Mouse (Mus musculus) liver, postnatal 0 days (tissue): ENCODE data around the gene Dclre1a. TPM values are rescaled to one million over a fixed set of nuclear protein-coding genes. Genes with fewer than 3 reads are reported as not detected.
A peak's percentile ranks its signal among the peaks of the same experiment; 100 is the strongest.

Experiments used
- ATAC-seq: fragments of 200-750 bp; cut with Nextera tagmentation; 2 replicates; pipeline ENCODE4 v1.8.0; 2017; ENCODE audit warnings: mild to moderate bottlenecking, moderate library complexity
- DNase-seq: peaks from one replicate; pipeline ENCODE4 v3.0.0-alpha.2; 2016
- H3K27ac ChIP-seq: fragments of 300-500 bp; sonication (generic); 2 replicates; pipeline ENCODE4 v1.5.1; 2014; ENCODE audit warnings: antibody characterized with exemption, moderate library complexity, mild to moderate bottlenecking, low read depth
- H3K27me3 ChIP-seq: fragments of 300-500 bp; sonication (generic); 2 replicates; pipeline ENCODE4 v1.6.1; 2014; ENCODE audit warnings: low read length, control low read depth, mixed read lengths; ENCODE audit not compliant: insufficient read depth
- H3K36me3 ChIP-seq: fragments of 300-500 bp; sonication (generic); replicated peaks from 2 replicates; pipeline ENCODE4 v1.6.1; 2014; ENCODE audit warnings: mild to moderate bottlenecking, control low read depth, low read length, moderate library complexity, mixed read lengths; ENCODE audit not compliant: insufficient read depth
- H3K4me1 ChIP-seq: fragments of 300-500 bp; sonication (generic); 2 replicates; pipeline ENCODE4 v1.6.1; 2014; ENCODE audit warnings: antibody characterized with exemption, mild to moderate bottlenecking, control low read depth; ENCODE audit not compliant: insufficient read depth
- H3K4me2 ChIP-seq: fragments of 300-500 bp; sonication (generic); 2 replicates; pipeline ENCODE4 v1.6.1; 2014; ENCODE audit warnings: low read depth, mild to moderate bottlenecking, low read length, moderate library complexity, mixed read lengths
- H3K4me3 ChIP-seq: fragments of 300-500 bp; sonication (generic); 2 replicates; pipeline ENCODE4 v1.5.1; 2014; ENCODE audit warnings: low read depth, low read length
- H3K9ac ChIP-seq: fragments of 300-500 bp; sonication (generic); replicated peaks from 2 replicates; pipeline ENCODE4 v1.6.1; 2014; ENCODE audit warnings: mild to moderate bottlenecking, moderate library complexity
- H3K9me3 ChIP-seq: fragments of 300-500 bp; sonication (generic); 2 replicates; pipeline ENCODE4 v1.6.1; 2016; ENCODE audit warnings: mild to moderate bottlenecking, control low read depth, low read length, mixed read lengths
- CTCF ChIP-seq: sonication (generic); IDR thresholded peaks from 2 replicates; pipeline ENCODE4 v1.5.1; 2016; ENCODE audit warnings: antibody characterized with exemption, low read depth
- EP300 ChIP-seq: IDR thresholded peaks from 2 replicates; pipeline ENCODE4 v1.6.1; 2016; ENCODE audit warnings: antibody characterized with exemption, low read depth, mild to moderate bottlenecking
- WGBS: fragments of 180-500 bp; shearing (Covaris S2); extraction: QIAGEN DNeasy Blood & Tissue Kit; methylation state at CpG from one replicate; pipeline ENCODE4 v1.1.7; 2014; ENCODE audit not compliant: insufficient replicate concordance; 5-methylcytosine and 5-hydroxymethylcytosine counted together
- polyA plus RNA-seq: library from polyadenylated mRNA; unstranded; fragments of >200 nt; fragmentation: Nextera tagmentation; extraction: Ambion mirVana; gene quantifications from 2 replicates; pipeline ENCODE4 v1.2.1, GENCODE M21; 2015

Dclre1a gene
- polyA plus RNA-seq, 1 experiment from 2014 or later: 14.8 TPM

DNA sequence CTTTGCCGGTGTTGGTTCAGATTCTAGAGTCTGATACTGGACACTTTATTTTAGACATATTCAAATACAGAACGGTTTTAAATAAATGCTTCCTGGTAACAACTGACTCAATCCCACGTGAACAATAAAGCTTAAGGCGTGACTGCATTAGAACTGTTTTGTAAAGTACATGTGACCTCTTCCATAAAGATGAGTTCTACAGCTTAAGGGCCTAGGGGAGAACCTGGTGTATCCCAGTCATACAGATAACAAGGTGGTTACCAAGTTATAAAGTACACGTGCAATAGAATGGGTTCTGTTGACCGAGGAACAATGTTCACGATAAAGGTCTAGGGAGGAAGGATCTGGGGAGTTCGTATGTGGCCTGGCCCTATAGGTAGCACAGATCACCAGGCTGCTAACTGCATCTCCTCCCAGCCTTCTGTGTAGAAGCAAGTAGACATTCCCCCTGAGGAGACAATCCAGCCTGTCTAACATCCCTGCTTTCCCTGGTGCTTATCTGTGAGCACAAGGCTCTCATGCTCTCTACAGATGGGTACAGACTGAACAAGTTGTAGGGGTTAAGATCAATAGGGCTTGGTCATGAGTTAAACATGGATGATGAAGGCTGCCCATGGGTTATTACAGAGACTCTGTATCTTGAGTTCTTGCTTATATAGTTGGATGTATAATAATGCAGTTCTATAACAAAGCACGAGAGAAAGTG, 14.6 kb upstream of the Dclre1a start:
- WGBS: 83% methylated on average over 9 of the region's 9 CpGs
- Histone ChIP-seq H3K4me1 (peaks cover 10% of the 10 kb centered on the region; the same call in 1 of the 2 replicates), H3K4me3 (no peak overlapping the region), H3K27ac (no peak overlapping the region), H3K36me3 (peaks cover 15% of the 10 kb centered on the region), H3K4me2 (no peak overlapping the region), H3K9me3 (no peaks in the 10 kb centered on the region), H3K27me3 (no peaks in the 10 kb centered on the region), H3K9ac (no peak overlapping the region)
- TF ChIP-seq EP300 (no peak), CTCF (no peak)
- ATAC-seq (peak; percentile 60), DNase-seq (no peak)

DNA sequence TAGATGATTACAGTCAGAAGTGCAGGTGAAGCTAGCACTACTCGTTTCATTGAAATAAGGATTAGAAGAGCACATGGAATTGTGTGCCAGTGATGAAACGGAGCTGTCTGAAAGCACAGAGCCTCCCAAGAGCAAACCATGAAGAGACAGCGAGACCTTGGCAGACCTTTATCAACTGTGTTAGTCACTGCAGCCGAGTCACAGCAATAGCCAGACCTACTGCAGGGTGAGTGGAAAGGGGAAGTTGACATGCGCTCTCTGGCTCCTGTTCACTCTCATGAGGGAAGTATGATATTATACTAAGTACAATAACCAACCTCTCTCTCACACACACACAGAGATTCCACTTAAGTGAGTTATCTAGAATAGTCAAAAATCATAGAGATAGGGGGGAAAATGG, 8.0 kb upstream of the Dclre1a start:
- H3K27me3 ChIP-seq: no peaks in the 10 kb centered on the region
- no peak overlapping the region for H3K9ac ChIP-seq
- H3K4me3 ChIP-seq: no peak overlapping the region
- peaks cover 2% of the 10 kb centered on the region; the same call in 1 of the 2 replicates for H3K4me1 ChIP-seq
- no peaks in the 10 kb centered on the region for H3K9me3 ChIP-seq
- no peak for DNase-seq
- TF ChIP-seq CTCF (no peak), EP300 (no peak)
- no peak overlapping the region for H3K4me2 ChIP-seq
- ATAC-seq: peak; percentile 41
- H3K36me3 ChIP-seq: peaks cover 39% of the 10 kb centered on the region
- H3K27ac ChIP-seq: no peak overlapping the region; the same call in 1 of the 2 replicates
- WGBS: 39% methylated on average over 5 of the region's 5 CpGs

DNA sequence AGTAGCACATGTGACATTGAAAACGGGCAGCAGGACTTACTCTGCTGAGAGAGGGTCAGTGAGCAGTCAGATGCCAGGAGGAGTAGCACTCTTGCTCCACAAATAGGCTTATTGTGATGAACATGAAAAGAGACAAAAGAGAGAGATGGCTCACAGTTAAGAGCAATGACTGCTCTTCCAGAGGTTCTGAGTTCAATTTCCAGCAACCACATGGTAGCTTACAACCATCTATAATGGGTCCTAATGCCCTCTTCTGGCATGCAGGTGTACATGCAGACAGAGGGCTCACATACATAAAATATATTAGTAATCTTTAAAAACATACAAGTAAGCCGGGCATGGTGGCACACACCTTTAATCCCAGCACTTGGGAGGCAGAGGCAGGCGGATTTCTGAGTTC, 5.2 kb upstream of the Dclre1a start:
- Histone ChIP-seq H3K9me3 (no peaks in the 10 kb centered on the region), H3K36me3 (peaks cover 28% of the 10 kb centered on the region), H3K4me3 (no peak overlapping the region), H3K27ac (no peak overlapping the region), H3K4me2 (no peak overlapping the region), H3K9ac (no peak overlapping the region), H3K4me1 (peaks cover 10% of the 10 kb centered on the region; the same call in 1 of the 2 replicates), H3K27me3 (no peaks in the 10 kb centered on the region)
- 94% methylated on average over 3 of the region's 3 CpGs for WGBS
- no peak for DNase-seq
- ATAC-seq: no peak
- TF ChIP-seq EP300 (no peak), CTCF (peak; percentile 24)

DNA sequence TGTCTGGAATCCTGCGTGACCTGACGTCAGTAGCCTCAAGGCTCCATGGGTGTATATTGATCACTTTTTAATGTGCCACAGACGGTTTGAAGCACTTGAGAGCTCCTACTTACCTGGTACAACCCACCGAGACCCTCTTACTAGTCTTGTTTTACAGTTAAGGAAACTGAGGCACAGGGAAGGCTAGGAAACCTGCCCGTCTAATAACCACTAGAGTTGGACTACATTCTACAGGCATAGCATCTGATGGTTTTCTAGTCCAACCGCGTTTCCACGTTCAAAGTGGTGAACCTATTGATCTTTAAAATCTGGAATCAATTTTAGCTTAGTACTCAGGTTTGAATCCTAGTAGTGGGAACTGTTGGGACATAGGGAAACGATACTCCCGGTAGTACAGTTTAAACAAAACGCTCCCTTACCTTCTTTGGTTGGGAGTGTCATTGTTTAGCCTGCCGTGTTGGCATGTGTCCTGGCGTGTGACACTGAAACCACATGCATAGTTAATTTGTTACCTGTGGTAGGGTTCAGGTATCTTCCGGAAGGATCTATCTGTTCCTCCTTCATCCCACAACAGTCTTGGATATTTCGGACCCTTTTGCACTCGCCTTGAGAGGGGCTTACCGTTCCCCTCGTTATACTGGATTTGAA, 1.1 kb upstream of the Dclre1a start:
- Histone ChIP-seq H3K4me3 (peak overlapping the region; percentile 91), H3K36me3 (peaks cover 29% of the 10 kb centered on the region), H3K9me3 (no peaks in the 10 kb centered on the region), H3K27ac (peak overlapping the region; percentile 99), H3K4me2 (peak overlapping the region; percentile 91), H3K4me1 (peaks cover 25% of the 10 kb centered on the region), H3K9ac (peak overlapping the region; percentile 99), H3K27me3 (no peaks in the 10 kb centered on the region)
- TF ChIP-seq CTCF (no peak), EP300 (no peak)
- ATAC-seq: peak; percentile 20
- 19% methylated on average over 18 of the region's 18 CpGs for WGBS
- DNase-seq: peak; percentile 42

DNA sequence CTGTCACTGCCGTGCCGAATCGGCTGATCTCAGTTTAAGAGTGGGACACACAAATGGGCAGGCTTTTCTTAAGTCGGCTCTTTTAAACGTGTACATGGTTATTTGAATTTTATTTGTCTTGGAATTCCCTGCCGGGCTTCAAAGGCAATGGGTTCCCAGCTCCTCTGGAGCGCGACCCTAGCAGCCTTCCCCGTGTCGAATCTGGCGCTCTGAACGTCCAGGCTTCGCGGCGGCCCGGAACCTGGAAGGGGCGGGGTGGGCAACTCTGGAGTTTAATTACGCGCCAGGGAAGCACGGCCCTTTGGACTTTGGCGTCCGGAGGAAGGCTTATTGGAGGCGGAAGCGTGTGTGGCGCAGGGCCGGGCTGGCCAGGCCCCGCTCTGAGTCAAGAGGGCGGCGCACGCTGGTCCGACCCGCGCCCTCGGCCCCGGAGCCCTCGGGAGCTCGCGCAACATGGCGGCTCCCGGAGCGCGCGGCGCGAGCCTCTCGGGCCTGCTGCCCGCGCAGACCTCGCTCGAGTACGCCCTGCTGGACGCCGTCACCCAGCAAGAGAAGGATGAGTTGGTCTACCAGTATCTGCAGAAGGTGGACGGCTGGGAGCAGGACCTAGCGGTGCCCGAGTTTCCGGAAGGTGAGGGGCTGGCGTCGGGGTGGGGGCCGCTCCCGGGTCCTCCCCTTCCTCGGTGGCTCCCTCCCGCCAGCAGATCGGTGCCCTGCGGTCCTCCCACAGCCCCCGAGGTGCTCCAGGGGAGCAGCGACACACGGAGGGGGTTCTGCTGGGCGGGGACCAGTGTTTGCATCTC, 409 bp upstream of the Dclre1a start, which contains the start of gene Nhlrc2:
TSS of gene Nhlrc2 (plus strand) at position 32 of the 803 bp plus-strand sequence.
- H3K36me3 ChIP-seq: peaks cover 33% of the 10 kb centered on the region
- peak within 1 kb of the TSS; percentile 91 for H3K4me2 ChIP-seq
- DNase-seq (peak; percentile 90), ATAC-seq (peak; percentile 91)
- H3K4me3 ChIP-seq: peak within 1 kb of the TSS; percentile 91
- no peaks in the 10 kb centered on the region for H3K9me3 ChIP-seq
- peaks cover 28% of the 10 kb centered on the region for H3K4me1 ChIP-seq
- WGBS: under 1% methylated on average over 51 of the region's 69 CpGs
- peak; percentile 62; the same call in 1 of the 2 replicates for TF ChIP-seq EP300
- no peak for TF ChIP-seq CTCF
- H3K9ac ChIP-seq: peak within 1 kb of the TSS; percentile 99
- H3K27ac ChIP-seq: peak within 1 kb of the TSS; percentile 99
- no peaks in the 10 kb centered on the region for H3K27me3 ChIP-seq

DNA sequence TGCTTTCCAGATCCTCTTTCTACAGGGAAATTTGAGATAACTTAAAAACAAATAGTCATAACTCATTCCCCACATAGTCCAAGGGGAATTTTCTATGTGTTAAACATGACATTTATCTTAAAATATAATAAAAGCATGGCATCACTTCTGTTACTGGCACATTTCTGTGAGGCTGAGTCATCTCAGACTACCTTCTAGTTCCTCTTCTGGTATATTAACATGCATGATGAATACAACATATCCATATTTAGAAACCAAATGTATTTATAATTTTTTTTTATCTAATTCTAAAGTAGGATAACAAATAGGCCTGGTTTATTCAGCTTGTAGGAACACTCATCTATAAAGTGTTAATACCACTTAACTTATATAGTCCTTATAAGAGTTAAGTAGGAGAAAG, 2.0 kb downstream of the Dclre1a start:
- ATAC-seq (no peak), DNase-seq (no peak)
- Histone ChIP-seq H3K4me2 (peak overlapping the region; percentile 91), H3K9ac (no peak overlapping the region), H3K27ac (peak overlapping the region; percentile 8; the same call in 1 of the 2 replicates), H3K4me1 (peaks cover 28% of the 10 kb centered on the region), H3K27me3 (no peaks in the 10 kb centered on the region), H3K9me3 (no peaks in the 10 kb centered on the region), H3K36me3 (peaks cover 28% of the 10 kb centered on the region), H3K4me3 (peak overlapping the region; percentile 6; the same call in 1 of the 2 replicates)
- TF ChIP-seq EP300 (no peak), CTCF (no peak)
